Mouse (Mus musculus): ENCODE data around the gene Nrp2. TPM values are rescaled to one million over a fixed set of nuclear protein-coding genes. Genes with fewer than 3 reads are reported as not detected.
A peak's percentile ranks its signal among the peaks of the same experiment; 100 is the strongest.

Gene Nrp2
- total and polyA plus RNA-seq, 2 experiments from 2014 or later: 17.4 to 48.7 TPM

- ATAC-seq (no peak), DNase-seq (ENCODE audit: low spot score) (no peak)
- Histone ChIP-seq H3K4me2 (ENCODE audit: low read depth, low read length) (no peak overlapping the region), H3K4me3 (ENCODE audit: low read length) (no peak overlapping the region), H3K27me3 (ENCODE audit: insufficient read depth, low read length) (no peaks in the 10 kb centered on the region), H3K27ac (no peak overlapping the region; the same call in 1 of the 2 replicates), H3K9me3 (ENCODE audit: low read length) (no peaks in the 10 kb centered on the region), H3K9ac (replicated peaks; ENCODE audit: low read length) (no peak overlapping the region), H3K4me1 (ENCODE audit: insufficient read depth, low read length) (no peaks in the 10 kb centered on the region), H3K36me3 (ENCODE audit: insufficient read depth, low read length) (no peaks in the 10 kb centered on the region)
- TF ChIP-seq CTCF (IDR thresholded peaks at IDR 0.05; ENCODE audit: low read depth): no peak
- WGBS: 67% methylated on average over 9 of the region's 9 CpGs
Observed at GRCm38 (mm10) chr1:62728926-62729325, 25.8 kb downstream of the Nrp2 start.

GRCm38 (mm10) chr1:62729345-62730150, 26.5 kb downstream of the Nrp2 start:
- TF ChIP-seq CTCF (IDR thresholded peaks at IDR 0.05; ENCODE audit: low read depth): no peak
- Histone ChIP-seq H3K4me2 (ENCODE audit: low read depth, low read length) (no peak overlapping the region), H3K4me1 (ENCODE audit: insufficient read depth, low read length) (0 out of 2 replicates have a peak, but pooled peaks cover 4% of the 10 kb centered on the region), H3K36me3 (ENCODE audit: insufficient read depth, low read length) (no peaks in the 10 kb centered on the region), H3K9me3 (ENCODE audit: low read length) (no peaks in the 10 kb centered on the region), H3K27me3 (ENCODE audit: insufficient read depth, low read length) (no peaks in the 10 kb centered on the region), H3K27ac (peak overlapping the region; percentile 26), H3K9ac (replicated peaks; ENCODE audit: low read length) (no peak overlapping the region), H3K4me3 (ENCODE audit: low read length) (no peak overlapping the region)
- ATAC-seq (no peak), DNase-seq (ENCODE audit: low spot score) (no peak)
- 53% methylated on average over 13 of the region's 13 CpGs for WGBS

DNA sequence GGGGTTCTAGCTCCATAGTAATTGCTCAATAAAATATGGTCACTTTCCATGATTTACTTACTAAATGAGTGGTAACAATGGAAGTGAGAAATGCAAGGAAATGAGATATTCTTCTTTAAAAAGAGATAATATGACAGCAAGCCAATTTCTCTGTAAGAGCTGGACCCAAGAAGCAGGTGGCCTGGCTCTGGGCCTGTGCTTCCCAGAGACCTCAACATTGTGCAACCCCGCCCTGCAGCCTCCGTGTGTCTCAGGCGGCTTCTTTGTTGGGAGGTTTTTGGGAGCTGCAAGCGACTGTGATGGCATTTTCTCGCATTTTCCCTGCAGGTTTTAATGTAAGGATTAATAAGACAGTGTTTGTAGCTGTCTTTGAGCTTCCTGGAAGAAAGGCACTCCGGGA, 29.0 kb downstream of the Nrp2 start:
- Histone ChIP-seq H3K9ac (replicated peaks; ENCODE audit: low read length) (no peak overlapping the region), H3K27ac (no peak overlapping the region), H3K27me3 (ENCODE audit: insufficient read depth, low read length) (no peaks in the 10 kb centered on the region), H3K4me3 (ENCODE audit: low read length) (no peak overlapping the region), H3K9me3 (ENCODE audit: low read length) (no peaks in the 10 kb centered on the region), H3K4me1 (ENCODE audit: insufficient read depth, low read length) (0 out of 2 replicates have a peak, but pooled peaks cover 5% of the 10 kb centered on the region), H3K36me3 (ENCODE audit: insufficient read depth, low read length) (no peaks in the 10 kb centered on the region), H3K4me2 (ENCODE audit: low read depth, low read length) (no peak overlapping the region)
- no peak for DNase-seq (ENCODE audit: low spot score)
- TF ChIP-seq CTCF (IDR thresholded peaks at IDR 0.05; ENCODE audit: low read depth): no peak
- no peak for ATAC-seq
- WGBS: 50% methylated on average over 6 of the region's 6 CpGs

DNA sequence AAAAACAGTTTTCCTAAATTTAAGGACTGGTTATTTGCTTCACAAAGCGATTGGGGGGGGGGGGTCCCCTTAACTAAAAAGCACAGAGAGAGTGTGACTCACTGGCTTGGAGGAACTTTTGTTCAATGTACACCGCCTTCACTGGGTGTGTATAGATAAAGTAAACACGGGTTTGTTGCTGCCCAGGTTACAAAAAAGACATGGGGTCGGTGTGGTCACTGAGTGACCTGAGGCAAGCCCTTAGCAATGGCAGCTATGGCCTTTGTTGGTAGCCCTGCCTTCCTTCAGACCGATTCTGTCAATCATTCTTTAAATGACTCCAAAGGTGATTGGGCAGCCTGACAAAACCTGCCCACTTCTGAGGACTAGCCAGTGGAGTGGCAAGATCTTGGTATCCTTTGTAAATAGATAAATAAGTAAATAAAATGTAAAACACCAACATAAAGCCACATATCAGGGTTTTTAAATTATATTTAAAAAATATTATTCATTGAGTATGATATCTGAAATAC, 31.4 kb downstream of the Nrp2 start:
- DNase-seq (ENCODE audit: low spot score) (no peak), ATAC-seq (no peak)
- Histone ChIP-seq H3K4me2 (ENCODE audit: low read depth, low read length) (no peak overlapping the region), H3K4me1 (ENCODE audit: insufficient read depth, low read length) (0 out of 2 replicates have a peak, but pooled peaks cover 5% of the 10 kb centered on the region), H3K9ac (replicated peaks; ENCODE audit: low read length) (no peak overlapping the region), H3K9me3 (ENCODE audit: low read length) (no peaks in the 10 kb centered on the region), H3K27ac (no peak overlapping the region), H3K4me3 (ENCODE audit: low read length) (no peak overlapping the region), H3K36me3 (ENCODE audit: insufficient read depth, low read length) (no peaks in the 10 kb centered on the region), H3K27me3 (ENCODE audit: insufficient read depth, low read length) (no peaks in the 10 kb centered on the region)
- TF ChIP-seq CTCF (IDR thresholded peaks at IDR 0.05; ENCODE audit: low read depth): no peak
- 61% methylated on average over 5 of the region's 5 CpGs for WGBS

DNA sequence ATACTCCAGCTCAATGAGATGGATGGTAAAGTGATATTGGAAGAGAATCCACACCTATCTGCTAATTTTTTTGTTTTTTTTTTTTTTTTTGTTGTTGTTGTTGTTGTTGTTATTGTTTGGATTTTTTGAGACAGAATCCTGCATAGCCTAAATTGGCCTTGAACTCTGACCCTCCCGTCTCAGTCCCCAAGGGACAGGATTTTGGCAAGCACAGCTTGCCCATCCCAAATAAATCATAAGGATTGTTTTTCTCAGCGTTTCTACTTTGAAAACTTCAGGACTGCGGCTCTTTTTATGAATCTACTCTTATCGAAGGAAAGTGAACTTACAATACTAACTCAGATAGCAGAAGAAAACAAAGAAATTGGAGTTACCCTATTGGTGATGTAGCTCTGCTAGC, 31.9 kb downstream of the Nrp2 start:
- ATAC-seq (no peak), DNase-seq (ENCODE audit: low spot score) (no peak)
- Histone ChIP-seq H3K4me3 (ENCODE audit: low read length) (no peak overlapping the region), H3K36me3 (ENCODE audit: insufficient read depth, low read length) (no peaks in the 10 kb centered on the region), H3K27me3 (ENCODE audit: insufficient read depth, low read length) (no peaks in the 10 kb centered on the region), H3K9ac (replicated peaks; ENCODE audit: low read length) (no peak overlapping the region), H3K4me1 (ENCODE audit: insufficient read depth, low read length) (0 out of 2 replicates have a peak, but pooled peaks cover 5% of the 10 kb centered on the region), H3K9me3 (ENCODE audit: low read length) (no peaks in the 10 kb centered on the region), H3K4me2 (ENCODE audit: low read depth, low read length) (no peak overlapping the region), H3K27ac (no peak overlapping the region)
- TF ChIP-seq CTCF (IDR thresholded peaks at IDR 0.05; ENCODE audit: low read depth): no peak
- 76% methylated on average over 4 of the region's 4 CpGs for WGBS

DNA sequence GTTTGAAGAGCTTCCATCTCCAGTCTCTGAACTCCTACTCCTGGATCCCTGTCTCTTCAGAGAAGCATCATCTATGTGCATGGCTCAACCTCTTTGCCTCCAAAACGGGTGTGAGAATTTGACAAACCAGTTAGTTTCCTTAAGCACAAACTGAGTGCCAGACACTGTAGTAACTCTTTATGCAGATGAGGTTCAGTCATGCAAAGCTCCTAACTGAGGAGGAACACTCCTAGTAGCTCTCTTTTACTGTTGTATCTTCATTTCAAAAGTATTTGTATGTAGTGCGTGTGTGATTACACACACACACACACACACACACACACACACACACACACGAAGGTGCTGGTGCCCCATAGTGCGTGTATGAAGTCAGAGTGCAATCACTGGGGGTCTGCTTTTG, 32.8 kb downstream of the Nrp2 start:
- Histone ChIP-seq H3K36me3 (ENCODE audit: insufficient read depth, low read length) (no peaks in the 10 kb centered on the region), H3K4me3 (ENCODE audit: low read length) (no peak overlapping the region), H3K4me1 (ENCODE audit: insufficient read depth, low read length) (0 out of 2 replicates have a peak, but pooled peaks cover 5% of the 10 kb centered on the region), H3K9ac (replicated peaks; ENCODE audit: low read length) (no peak overlapping the region), H3K9me3 (ENCODE audit: low read length) (no peaks in the 10 kb centered on the region), H3K4me2 (ENCODE audit: low read depth, low read length) (no peak overlapping the region), H3K27me3 (ENCODE audit: insufficient read depth, low read length) (no peaks in the 10 kb centered on the region), H3K27ac (no peak overlapping the region)
- 77% methylated on average over 4 of the region's 4 CpGs for WGBS
- ATAC-seq (no peak), DNase-seq (ENCODE audit: low spot score) (no peak)
- no peak for TF ChIP-seq CTCF (IDR thresholded peaks at IDR 0.05; ENCODE audit: low read depth)
